Comparison of ENCODE assay signal across 26 mouse cellular contexts in the genomic region with DNA sequence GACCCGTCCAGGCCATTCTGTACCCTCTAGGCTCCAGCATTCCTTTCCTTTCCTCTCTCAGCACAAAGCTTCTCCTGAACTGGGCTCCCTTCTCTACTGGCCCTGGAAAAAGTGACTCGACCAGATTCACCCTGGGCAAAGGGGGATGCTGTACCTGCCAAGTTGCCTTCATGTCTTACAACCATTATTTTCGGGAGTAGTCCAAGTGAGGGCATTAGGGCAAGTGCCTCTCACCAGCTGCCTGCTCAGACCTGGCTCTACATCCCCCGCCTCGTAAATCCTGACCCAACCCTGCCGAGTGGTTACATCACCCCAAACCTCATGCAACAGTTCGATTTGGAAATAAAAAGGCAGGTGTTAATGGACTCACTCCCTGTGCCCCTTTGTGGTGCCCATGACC. TPM values are rescaled to one million over a fixed set of nuclear protein-coding genes. Genes with fewer than 3 reads are reported as not detected.
DNase-seq lines count a peak whose midpoint lies in the region; ATAC-seq lines count a peak whose summit lies in the region.
"Had no signal": no experiment of that assay in that cellular context is flagged by ENCODE, and none has a peak within 500 bp of the region (broad histone marks: within the 10 kb centered on the region; RNA-seq: fewer than 3 reads in every experiment).

No protein-coding gene starts in this region.

- DNase-seq in kidney, adult 18-20 months: no peak
- peak; percentile 77 for DNase-seq in gonadal fat pad, adult 2 months (ENCODE audit: low read depth)
- no peak for DNase-seq in frontal cortex, adult 2 months (ENCODE audit: extremely low spot score in 1 of 2, low spot score in 1 of 2)
- DNase-seq in right cerebral cortex, postnatal 10 days (ENCODE audit: low spot score in 2 of 2): no peak
- DNase-seq in right cerebral cortex, postnatal 25 days: no peak
- DNase-seq: adrenal gland, postnatal 14 days; cerebellum, adult 11 months; cerebellum, adult 9-10 months; embryo, embryonic 11 days; heart, postnatal 14 days; kidney, postnatal 10 days; layer of hippocampus, adult 9-11 months; retina, postnatal 1 day; spleen, adult 18-20 months; thymus, adult 2 months; thymus, postnatal 36 days had no signal

- no peak overlapping the region for H3K4me2 ChIP-seq in kidney, embryonic 16.5 days (replicated peaks; ENCODE audit: low read depth, low read length)
- peak overlapping the region; percentile 37 for H3K4me2 ChIP-seq in limb, embryonic 13.5 days (replicated peaks)
- H3K4me2 ChIP-seq: embryonic facial prominence, embryonic 12.5 days; forebrain, embryonic 15.5 days; liver, embryonic 11.5 days; lung, embryonic 15.5 days had no signal

- no peaks in the 10 kb centered on the region for H3K27me3 ChIP-seq in kidney, embryonic 16.5 days (ENCODE audit: insufficient read depth, low read length)
- peaks cover 43% of the 10 kb centered on the region for H3K27me3 ChIP-seq in limb, embryonic 13.5 days
- H3K27me3 ChIP-seq: embryonic facial prominence, embryonic 12.5 days; forebrain, embryonic 15.5 days; lung, embryonic 15.5 days had no signal

- no peak overlapping the region for H3K9ac ChIP-seq in kidney, embryonic 16.5 days (replicated peaks; ENCODE audit: low read length)
- no peak overlapping the region for H3K9ac ChIP-seq in limb, embryonic 13.5 days
- H3K9ac ChIP-seq: embryonic facial prominence, embryonic 12.5 days; forebrain, embryonic 15.5 days; lung, embryonic 15.5 days had no signal

- no peaks in the 10 kb centered on the region for H3K36me3 ChIP-seq in kidney, embryonic 16.5 days (ENCODE audit: insufficient read depth, low read length)
- no peaks in the 10 kb centered on the region for H3K36me3 ChIP-seq in limb, embryonic 13.5 days
- H3K36me3 ChIP-seq: embryonic facial prominence, embryonic 12.5 days; forebrain, embryonic 10.5 days; forebrain, embryonic 15.5 days; lung, embryonic 15.5 days; midbrain, embryonic 10.5 days had no signal

- peak; percentile 74 for ATAC-seq in kidney, embryonic 16.5 days (ENCODE audit: low FRiP score, low TSS enrichment)
- ATAC-seq in limb, embryonic 13.5 days (ENCODE audit: low FRiP score, low read depth): 0 out of 2 replicates have a peak, but pooled peaks have one; percentile 7
- ATAC-seq: CD4-positive, CD25-positive, alpha-beta regulatory T cell, adult 4 months; forebrain, embryonic 15.5 days; hindbrain, embryonic 16.5 days had no signal

- H3K9me3 ChIP-seq in kidney, embryonic 16.5 days (ENCODE audit: low read length): no peaks in the 10 kb centered on the region
- peaks cover 6% of the 10 kb centered on the region; the same call in 1 of the 2 replicates for H3K9me3 ChIP-seq in limb, embryonic 13.5 days
- H3K9me3 ChIP-seq: embryonic facial prominence, embryonic 12.5 days; forebrain, embryonic 15.5 days; lung, embryonic 15.5 days had no signal

- WGBS in kidney, embryonic 16.5 days: 27% methylated on average over 7 of the region's 7 CpGs
- 27% methylated on average over 7 of the region's 7 CpGs for WGBS in limb, embryonic 13.5 days

- peak overlapping the region; percentile 43; the same call in 1 of the 2 replicates for H3K27ac ChIP-seq in kidney, embryonic 16.5 days (ENCODE audit: low read length)
- peak overlapping the region; percentile 15; the same call in 1 of the 2 replicates for H3K27ac ChIP-seq in limb, embryonic 13.5 days
- H3K27ac ChIP-seq: embryonic facial prominence, embryonic 12.5 days; forebrain, embryonic 10.5 days; forebrain, embryonic 15.5 days; lung, embryonic 15.5 days; midbrain, embryonic 10.5 days had no signal

- H3K4me1 ChIP-seq in kidney, embryonic 16.5 days (ENCODE audit: insufficient read depth, low read length): peaks cover 6% of the 10 kb centered on the region; the same call in 1 of the 2 replicates
- H3K4me1 ChIP-seq in limb, embryonic 13.5 days: peaks cover 21% of the 10 kb centered on the region
- H3K4me1 ChIP-seq: embryonic facial prominence, embryonic 12.5 days; forebrain, embryonic 10.5 days; forebrain, embryonic 15.5 days; lung, embryonic 15.5 days; midbrain, embryonic 10.5 days had no signal

- no peak overlapping the region for H3K4me3 ChIP-seq in kidney, embryonic 16.5 days (ENCODE audit: low read length)
- H3K4me3 ChIP-seq in limb, embryonic 13.5 days: no peak overlapping the region
- H3K4me3 ChIP-seq: embryonic facial prominence, embryonic 12.5 days; forebrain, embryonic 10.5 days; forebrain, embryonic 15.5 days; lung, embryonic 15.5 days; midbrain, embryonic 10.5 days had no signal

RNA-seq across cellular contexts. Expression of gene Zfp503, which starts 36.9 kb away (rescaled TPM):
- polyA plus RNA-seq in kidney, embryonic 16.5 days (2015; fragmentation: Nextera tagmentation; extraction: Ambion mirVana): 24.6 and 27.5 TPM in 2 replicates
- polyA plus RNA-seq in gonadal fat pad, adult 2 months (2012; rRNA removed): 30.9 and 43.6 TPM in 2 replicates
- polyA plus RNA-seq in limb, embryonic 13.5 days (2015; fragmentation: Nextera tagmentation; extraction: Ambion mirVana): 25.8 and 26.2 TPM in 2 replicates
- polyA plus RNA-seq in frontal cortex, adult 2 months (2012; rRNA removed): 1.2 and 1.4 TPM in 2 replicates
- polyA plus RNA-seq: CD4-positive, CD25-positive, alpha-beta regulatory T cell, adult 4 months had no signal

Comparison
In these comparisons a context has a peak if more than half of its experiments do, and no peak if none do; other contexts are left out.
1. RNA of gene Zfp503, which starts 36.9 kb away (polyA plus RNA-seq): 30.9 to 43.6 TPM in gonadal fat pad, adult 2 months, 24.6 to 27.5 TPM in kidney, embryonic 16.5 days and 25.8 to 26.2 TPM in limb, embryonic 13.5 days; 1.2 to 1.4 TPM in frontal cortex, adult 2 months; every median in the first group is over 10 times any median in the second.